Mouse (Mus musculus) CD8-positive naive resting alpha-beta T cell, adult 57 days (primary cell): Measurements from ENCODE around the gene Taar9. TPM values are rescaled to one million over a fixed set of nuclear protein-coding genes. Genes with fewer than 3 reads are reported as not detected.

Source experiments
- total RNA-seq: library from RNA; stranded (reverse); gene quantifications from one replicate; pipeline ENCODE4 v1.2.4, GENCODE M21; 2023

Taar9 gene
- total RNA-seq: not detected

GRCm38 (mm10) chr10:24109434-24109833, at the start of gene Taar9:
TSS of gene Taar9 (minus strand) at chr10:24109534.

GRCm38 (mm10) chr10:24149135-24149781, 39.9 kb upstream of the Taar9 start, which contains the start of gene Stx7:
TSS of gene Stx7 (plus strand) at chr10:24149302.

GRCm38 (mm10) chr10:24101812-24102211, 7.5 kb downstream of the Taar9 start, which contains the start of gene Taar8c:
TSS of gene Taar8c (minus strand) at chr10:24101912.

GRCm38 (mm10) chr10:24092194-24092593, 17.1 kb downstream of the Taar9 start, which contains the start of gene Taar8b:
TSS of gene Taar8b (minus strand) at chr10:24092294.

GRCm38 (mm10) chr10:24076200-24076599, 33.1 kb downstream of the Taar9 start, which contains the start of gene Taar8a:
TSS of gene Taar8a (plus strand) at chr10:24076500.

Other genes starting within 250 kb of the Taar9 start
- not detected for gene Vnn1, start 214.8 kb downstream of the Taar9 start, total RNA-seq
- not detected for gene Taar1, start 189.2 kb downstream of the Taar9 start, total RNA-seq
- not detected for gene Taar2, start 171.0 kb downstream of the Taar9 start, total RNA-seq
- not detected for gene Taar3, start 160.0 kb downstream of the Taar9 start, total RNA-seq
- gene Taar4, start 149.0 kb downstream of the Taar9 start, total RNA-seq: not detected
- not detected for gene Taar5, start 138.8 kb downstream of the Taar9 start, total RNA-seq
- gene Taar6, start 123.9 kb downstream of the Taar9 start, total RNA-seq: not detected
- gene Taar7a, start 116.1 kb downstream of the Taar9 start, total RNA-seq: not detected
- not detected for gene Taar7b, start 109.6 kb downstream of the Taar9 start, total RNA-seq
- gene Taar7d, start 82.3 kb downstream of the Taar9 start, total RNA-seq: not detected
- not detected for gene Taar7e, start 71.9 kb downstream of the Taar9 start, total RNA-seq
- not detected for gene Taar7f, start 60.0 kb downstream of the Taar9 start, total RNA-seq
- gene Taar8a, start 33.0 kb downstream of the Taar9 start, total RNA-seq: not detected
- not detected for gene Taar8b, start 17.2 kb downstream of the Taar9 start, total RNA-seq
- gene Taar8c, start 7.6 kb downstream of the Taar9 start, total RNA-seq: not detected
- gene Stx7, start 39.8 kb upstream of the Taar9 start, total RNA-seq: 38.6 TPM
- gene Moxd1, start 114.0 kb upstream of the Taar9 start, total RNA-seq: not detected